Mouse (Mus musculus) right cerebral cortex, postnatal 10 days (tissue): ENCODE data around the gene Sbno1.

ENCODE experiments used
- DNase-seq, 2 experiments: peaks; one replicate each; pipeline ENCODE4 v3.0.0; 2021; ENCODE audit warnings: low spot score in 2 of 2

Gene Sbno1

DNA sequence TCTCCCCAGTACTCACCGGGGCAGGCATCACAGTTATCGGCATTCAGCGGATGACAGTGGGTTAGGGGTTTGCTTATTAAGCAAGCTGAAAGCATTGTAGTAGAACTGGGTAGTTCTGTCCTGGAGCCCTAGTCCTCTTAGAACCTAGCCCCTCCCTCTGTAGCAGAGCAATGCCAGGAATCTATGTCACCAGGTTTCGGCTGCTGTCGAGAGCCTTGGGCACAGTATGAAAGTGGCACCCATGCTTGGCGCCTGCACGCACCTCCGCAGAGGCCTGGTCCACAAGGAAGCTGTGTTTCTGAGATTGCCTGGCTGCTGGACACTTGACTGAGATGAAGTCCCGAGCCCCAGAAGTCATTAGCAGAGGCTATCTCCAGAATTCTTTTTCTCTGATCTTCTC is 88.7 kb downstream of the Sbno1 start:
- DNase-seq = no peak

DNA sequence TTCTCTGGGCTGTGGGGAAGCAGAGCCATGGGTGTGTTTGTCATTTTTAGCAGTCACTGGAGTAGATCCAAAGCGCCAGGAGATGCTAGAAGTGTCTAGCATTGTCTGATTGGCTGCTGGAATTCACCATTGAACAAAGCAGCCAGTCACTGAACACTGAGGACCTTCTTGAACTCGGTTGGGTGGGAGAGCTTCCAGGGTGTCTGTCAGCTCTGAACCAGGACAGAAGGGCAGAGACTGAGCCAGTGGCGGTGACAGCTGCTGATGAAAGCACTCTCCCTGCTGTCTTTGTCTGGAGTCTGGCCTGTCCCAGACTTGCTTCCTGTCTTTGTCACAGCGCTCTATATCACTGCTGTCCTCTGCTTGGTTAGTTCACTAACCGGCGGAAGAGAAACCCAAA is 91.4 kb downstream of the Sbno1 start:
- peak; percentile 77 to 87 for DNase-seq

DNA sequence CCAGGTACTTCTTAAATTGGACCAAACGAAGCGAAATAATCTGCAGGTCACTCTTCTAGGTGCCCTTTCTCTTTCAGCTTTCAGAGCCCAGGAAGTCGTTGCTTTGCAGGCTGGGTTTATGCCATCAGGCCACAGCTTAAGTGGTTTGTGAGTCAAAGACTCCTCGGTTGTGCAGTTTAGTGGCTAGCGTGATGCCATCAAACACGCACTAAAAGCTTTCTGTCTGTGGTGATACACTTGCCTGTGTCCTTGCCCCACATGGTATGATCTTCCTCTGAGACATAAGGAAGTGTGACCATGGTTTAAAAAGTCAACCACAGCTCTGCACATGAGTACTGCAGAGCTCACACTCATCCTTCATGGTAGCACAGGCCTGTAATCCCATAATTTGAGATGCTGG is 95.7 kb downstream of the Sbno1 start:
- DNase-seq = no peak

DNA sequence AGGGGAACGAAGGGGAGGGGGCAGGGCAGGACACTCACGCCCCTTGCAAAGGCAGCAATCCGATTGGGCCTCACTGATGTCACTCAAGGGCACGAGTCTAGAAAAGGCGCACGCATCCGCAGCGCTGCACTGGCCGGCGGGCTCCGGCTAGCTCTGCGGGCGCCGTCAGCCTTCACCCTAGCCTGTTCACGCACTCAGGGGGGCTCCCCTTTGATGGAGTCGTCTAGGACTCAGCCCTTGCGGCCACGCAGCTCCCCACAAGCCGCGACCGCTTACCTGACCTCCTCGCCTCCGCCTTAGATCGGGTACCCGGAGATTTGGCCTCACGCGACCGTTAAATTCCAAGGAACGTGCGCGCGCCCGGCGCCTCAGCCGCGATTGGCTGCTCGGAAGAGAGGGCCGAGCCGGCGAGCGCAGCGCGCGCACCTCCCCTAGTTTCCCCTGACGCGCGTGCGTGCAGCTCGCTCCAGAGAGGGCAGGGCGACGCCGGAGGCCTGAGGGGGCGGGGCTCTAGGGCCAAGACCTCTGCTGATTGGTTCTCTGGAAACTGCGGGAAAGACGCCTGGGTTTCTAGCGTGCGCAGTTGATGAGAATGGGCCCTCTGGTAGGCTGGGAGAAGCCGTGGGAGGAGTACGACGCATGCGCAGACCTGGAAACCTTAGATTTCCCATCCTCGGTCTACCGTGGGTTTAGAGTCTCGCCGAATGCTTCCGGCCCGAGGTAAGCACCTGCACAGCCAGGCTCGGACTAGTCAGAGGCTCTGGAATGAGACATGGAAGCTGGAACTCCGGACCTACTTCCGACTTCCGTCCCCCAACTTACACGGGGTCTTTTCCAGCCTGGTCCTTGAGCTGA is 98.1 kb downstream of the Sbno1 start, which contains the start of the genes Mphosph9 and 2810006K23Rik:
TSS of gene Mphosph9 (minus strand) at position 463 of the 855 bp plus-strand sequence.
TSS of gene 2810006K23Rik (plus strand) at position 580 of the 855 bp plus-strand sequence.
- peak; percentile 100 for DNase-seq

DNA sequence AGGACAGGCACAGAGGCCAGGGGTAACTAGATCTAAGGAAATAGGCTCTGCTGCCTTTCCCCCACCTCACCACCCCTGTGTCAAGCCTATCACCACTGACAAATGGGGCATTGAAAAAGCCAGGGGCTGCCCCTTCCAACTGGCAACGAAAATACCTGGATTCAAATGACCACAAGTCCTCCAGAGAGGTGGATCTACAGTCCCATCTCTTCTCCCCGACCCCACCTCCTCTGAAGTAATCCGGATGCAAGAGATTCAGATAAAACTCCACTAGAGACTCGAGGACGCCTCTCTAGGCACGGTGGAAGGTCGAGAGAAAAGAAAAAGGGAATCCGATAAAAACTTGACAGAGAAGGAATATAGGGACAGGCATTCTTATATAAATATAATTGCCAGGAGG is 99.0 kb downstream of the Sbno1 start:
- no peak for DNase-seq
